Mouse (Mus musculus): ENCODE data around the gene Ccdc167. TPM values are rescaled to one million over a fixed set of nuclear protein-coding genes. Genes with fewer than 3 reads are reported as not detected.

The Ccdc167 gene
- polyA plus RNA-seq (2011; ENCODE audit: insufficient read depth, insufficient read length, low replicate concordance, missing spikeins) = 24.2 and 28.3 TPM in 2 replicates

DNA sequence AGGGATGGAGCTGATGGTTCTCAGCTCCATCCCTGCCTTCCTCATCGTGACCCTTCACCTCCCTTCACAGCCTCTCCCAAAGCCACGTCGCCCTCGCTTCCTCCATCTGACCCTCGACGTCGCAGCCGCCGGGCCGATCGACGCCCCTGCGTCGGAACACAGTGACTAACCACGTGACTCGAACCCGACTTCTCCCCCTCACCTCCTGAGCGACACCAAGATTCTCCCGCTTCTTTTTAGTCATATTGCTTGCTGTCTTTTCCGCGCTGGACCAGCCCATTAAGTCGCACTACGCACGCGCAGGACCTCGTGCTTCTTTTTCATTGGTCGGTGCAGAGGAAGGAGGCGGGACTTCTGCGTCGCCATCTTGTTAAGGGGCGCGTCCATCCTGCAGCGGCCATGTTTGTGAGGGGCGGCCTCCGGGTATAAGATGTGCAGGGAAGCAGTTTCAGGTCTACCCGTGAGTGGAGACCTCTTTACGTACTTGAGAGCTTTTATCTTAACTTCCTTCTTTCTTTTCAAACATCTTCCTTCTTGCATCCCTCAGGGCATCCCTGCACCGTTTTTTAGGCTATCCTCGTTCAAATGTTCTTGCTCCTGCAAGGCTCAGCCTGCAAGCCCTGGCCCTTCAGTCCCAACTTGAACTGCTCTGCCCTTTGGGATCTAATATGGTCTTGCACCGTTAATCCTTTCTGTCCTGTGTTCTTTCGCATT is at the start of gene Ccdc167:
Gene Ccdc167, minus strand, starts transcription at position 313 of the 714 bp plus-strand sequence.
- Histone ChIP-seq H3K27ac (ENCODE audit: control insufficient read depth, insufficient read depth, low read depth, low read length, poor library complexity) (peak within 1 kb of the TSS; percentile 40; the same call in 1 of the 2 replicates), H3K4me3 (replicated peaks; ENCODE audit: control insufficient read depth, low read depth, low read length) (peak within 1 kb of the TSS; percentile 97), H3K4me1 (ENCODE audit: control insufficient read depth, insufficient read depth, low read length) (peaks cover 6% of the 10 kb centered on the region)
- WGBS = 5% methylated on average over 41 of the region's 41 CpGs
- no peak for TF ChIP-seq POLR2A (IDR thresholded peaks at IDR 0.05; ENCODE audit: borderline replicate concordance, control insufficient read depth, low read depth, low read length)
- no peak for TF ChIP-seq CTCF (IDR thresholded peaks at IDR 0.05; ENCODE audit: control insufficient read depth, insufficient read depth, low read length)

DNA sequence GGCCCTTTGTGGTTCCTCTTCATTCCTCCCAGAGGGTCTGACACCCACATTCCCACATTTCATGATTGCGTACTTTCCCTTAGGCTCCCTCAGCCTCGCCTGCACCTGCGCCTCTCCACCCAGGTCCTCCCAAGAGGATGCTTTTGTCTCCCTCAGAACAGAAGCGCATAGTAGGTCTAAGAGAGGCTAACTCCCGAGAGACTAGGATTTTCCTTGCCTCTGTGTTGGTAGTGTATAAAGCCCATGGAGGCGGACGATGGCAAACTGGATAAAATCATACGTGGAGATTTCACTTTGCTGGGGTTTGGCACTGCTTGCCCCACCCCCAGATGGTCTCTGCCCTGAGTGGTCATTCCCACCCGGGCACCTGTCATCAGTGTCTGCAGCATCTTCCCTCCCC is 48.5 kb upstream of the Ccdc167 start:
- 79% methylated on average over 9 of the region's 9 CpGs for WGBS
- TF ChIP-seq CTCF (IDR thresholded peaks at IDR 0.05; ENCODE audit: control insufficient read depth, insufficient read depth, low read length) (no peak), POLR2A (IDR thresholded peaks at IDR 0.05; ENCODE audit: borderline replicate concordance, control insufficient read depth, low read depth, low read length) (no peak)
- no peaks in the 10 kb centered on the region; the same call in 1 of the 2 replicates for H3K4me1 ChIP-seq (ENCODE audit: control insufficient read depth, insufficient read depth, low read length)
- H3K27ac ChIP-seq (ENCODE audit: control insufficient read depth, insufficient read depth, low read depth, low read length, poor library complexity) = no peak overlapping the region
- no peak overlapping the region for H3K4me3 ChIP-seq (replicated peaks; ENCODE audit: control insufficient read depth, low read depth, low read length)

DNA sequence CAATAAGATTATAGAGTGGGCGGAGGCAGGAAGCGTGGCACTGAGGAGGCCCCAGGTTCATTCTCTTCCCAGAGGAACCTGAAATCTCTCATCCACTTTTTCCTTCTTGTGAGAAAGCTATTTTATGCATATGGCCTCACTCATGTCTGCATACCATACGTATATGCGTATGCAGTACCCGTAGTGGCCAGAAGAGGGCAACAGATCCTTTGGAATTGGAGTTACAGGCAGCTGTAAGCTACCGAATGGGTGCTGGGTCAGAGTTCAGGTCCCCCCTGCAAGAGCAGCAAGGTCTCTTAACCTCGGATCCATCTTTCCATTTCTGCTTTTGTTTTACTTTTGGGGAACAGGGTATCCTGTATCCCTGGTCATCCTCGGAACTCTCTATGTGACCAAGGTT is 45.7 kb upstream of the Ccdc167 start:
- 65% methylated on average over 8 of the region's 8 CpGs for WGBS
- H3K4me1 ChIP-seq (ENCODE audit: control insufficient read depth, insufficient read depth, low read length) = no peaks in the 10 kb centered on the region
- H3K4me3 ChIP-seq (replicated peaks; ENCODE audit: control insufficient read depth, low read depth, low read length) = no peak overlapping the region
- H3K27ac ChIP-seq (ENCODE audit: control insufficient read depth, insufficient read depth, low read depth, low read length, poor library complexity) = no peak overlapping the region
- TF ChIP-seq POLR2A (IDR thresholded peaks at IDR 0.05; ENCODE audit: borderline replicate concordance, control insufficient read depth, low read depth, low read length) = no peak
- TF ChIP-seq CTCF (IDR thresholded peaks at IDR 0.05; ENCODE audit: control insufficient read depth, insufficient read depth, low read length) = peak; percentile 46

DNA sequence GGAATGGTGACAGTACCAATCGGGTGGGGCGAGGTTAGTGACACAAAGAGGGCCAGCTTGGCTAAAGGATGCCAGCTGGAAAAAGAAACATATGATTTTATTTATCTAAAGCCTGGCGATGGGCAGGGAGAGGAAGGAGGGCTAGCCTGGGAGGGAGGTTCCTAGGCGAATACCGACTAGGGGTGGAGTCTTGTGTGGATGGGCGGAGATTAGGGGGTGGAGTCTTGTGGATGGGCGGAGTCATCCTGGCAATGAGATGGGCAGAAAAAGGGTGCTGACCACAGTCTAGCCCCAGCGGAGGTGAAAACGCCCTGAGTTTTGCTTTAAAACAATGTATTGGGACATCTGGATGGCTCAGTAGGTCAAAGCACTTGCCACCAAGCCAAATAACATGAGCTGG is 45.1 kb upstream of the Ccdc167 start:
- WGBS = 75% methylated on average over 9 of the region's 9 CpGs
- TF ChIP-seq POLR2A (IDR thresholded peaks at IDR 0.05; ENCODE audit: borderline replicate concordance, control insufficient read depth, low read depth, low read length) = no peak
- no peak for TF ChIP-seq CTCF (IDR thresholded peaks at IDR 0.05; ENCODE audit: control insufficient read depth, insufficient read depth, low read length)
- no peak overlapping the region for H3K27ac ChIP-seq (ENCODE audit: control insufficient read depth, insufficient read depth, low read depth, low read length, poor library complexity)
- no peaks in the 10 kb centered on the region for H3K4me1 ChIP-seq (ENCODE audit: control insufficient read depth, insufficient read depth, low read length)
- H3K4me3 ChIP-seq (replicated peaks; ENCODE audit: control insufficient read depth, low read depth, low read length) = no peak overlapping the region

DNA sequence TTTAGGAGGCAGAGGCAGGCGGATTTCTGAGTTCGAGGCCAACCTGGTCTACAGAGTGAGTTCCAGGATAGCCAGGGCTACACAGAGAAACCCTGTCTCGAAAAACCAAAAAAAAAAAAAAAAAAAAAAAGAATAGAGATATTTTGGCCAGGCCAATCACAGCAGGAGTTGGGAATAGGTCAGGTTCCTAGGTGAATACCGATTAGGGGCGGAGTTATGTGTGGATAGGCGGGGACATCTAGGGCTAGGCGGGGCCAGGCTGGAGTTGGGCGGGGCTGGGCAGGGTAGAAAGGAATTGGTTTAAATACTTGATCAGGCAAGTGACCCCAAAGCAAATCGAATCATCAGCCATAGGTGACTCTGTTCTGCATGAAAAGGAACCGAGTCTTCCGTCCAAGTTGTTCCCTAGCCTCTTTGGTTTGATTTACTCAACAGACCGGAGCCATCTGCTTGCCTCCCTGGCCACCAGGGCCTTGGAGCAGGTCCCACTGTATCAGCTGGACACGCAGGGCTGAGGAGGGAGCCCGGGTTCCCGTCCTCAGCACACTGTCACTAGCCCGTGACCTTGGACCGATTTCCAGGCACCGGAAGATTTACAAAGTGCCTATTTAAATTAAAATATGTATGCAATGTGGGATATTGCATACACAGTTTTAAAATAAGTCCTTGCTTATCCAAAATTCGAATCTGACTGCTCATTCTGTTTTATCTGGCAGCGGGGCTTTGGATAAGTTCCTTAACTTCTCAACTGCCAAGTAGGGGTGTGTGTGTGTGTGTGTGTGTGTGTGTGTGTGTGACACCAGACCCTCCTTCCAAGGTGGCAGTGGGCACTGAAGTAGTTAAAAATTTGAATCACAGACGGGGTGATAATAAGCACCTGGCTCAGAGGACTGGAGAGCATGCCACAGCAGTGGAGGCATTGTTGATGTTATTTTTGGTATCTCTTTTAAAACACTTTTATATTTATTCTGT is 43.8 kb upstream of the Ccdc167 start:
- Histone ChIP-seq H3K4me3 (replicated peaks; ENCODE audit: control insufficient read depth, low read depth, low read length) (no peak overlapping the region), H3K27ac (ENCODE audit: control insufficient read depth, insufficient read depth, low read depth, low read length, poor library complexity) (no peak overlapping the region), H3K4me1 (ENCODE audit: control insufficient read depth, insufficient read depth, low read length) (no peaks in the 10 kb centered on the region)
- TF ChIP-seq POLR2A (IDR thresholded peaks at IDR 0.05; ENCODE audit: borderline replicate concordance, control insufficient read depth, low read depth, low read length) (no peak), CTCF (IDR thresholded peaks at IDR 0.05; ENCODE audit: control insufficient read depth, insufficient read depth, low read length) (no peak)
- WGBS = 77% methylated on average over 21 of the region's 21 CpGs

DNA sequence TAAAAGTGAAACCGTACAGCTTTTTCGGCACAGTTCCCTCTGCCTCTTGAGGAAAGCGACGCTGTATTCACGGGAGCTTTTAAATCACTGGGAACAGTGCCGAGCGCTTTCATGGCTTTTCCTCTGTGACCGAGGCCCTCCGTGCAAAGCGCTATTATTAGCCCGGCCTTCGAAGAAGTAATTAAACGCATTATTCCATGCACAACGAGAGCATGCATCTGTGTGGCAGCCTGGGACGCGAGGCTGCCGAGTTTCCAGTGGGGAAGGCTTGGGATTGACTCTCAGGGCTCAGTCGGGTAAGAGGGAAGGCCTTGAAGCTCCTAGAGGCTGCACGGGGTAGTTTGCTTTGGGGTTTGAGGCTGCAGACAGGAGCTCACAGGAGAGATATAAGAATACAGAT is 43.1 kb upstream of the Ccdc167 start:
- no peaks in the 10 kb centered on the region for H3K4me1 ChIP-seq (ENCODE audit: control insufficient read depth, insufficient read depth, low read length)
- H3K27ac ChIP-seq (ENCODE audit: control insufficient read depth, insufficient read depth, low read depth, low read length, poor library complexity) = no peak overlapping the region
- no peak overlapping the region for H3K4me3 ChIP-seq (replicated peaks; ENCODE audit: control insufficient read depth, low read depth, low read length)
- 89% methylated on average over 19 of the region's 19 CpGs for WGBS
- TF ChIP-seq CTCF (IDR thresholded peaks at IDR 0.05; ENCODE audit: control insufficient read depth, insufficient read depth, low read length) (no peak), POLR2A (IDR thresholded peaks at IDR 0.05; ENCODE audit: borderline replicate concordance, control insufficient read depth, low read depth, low read length) (no peak)

DNA sequence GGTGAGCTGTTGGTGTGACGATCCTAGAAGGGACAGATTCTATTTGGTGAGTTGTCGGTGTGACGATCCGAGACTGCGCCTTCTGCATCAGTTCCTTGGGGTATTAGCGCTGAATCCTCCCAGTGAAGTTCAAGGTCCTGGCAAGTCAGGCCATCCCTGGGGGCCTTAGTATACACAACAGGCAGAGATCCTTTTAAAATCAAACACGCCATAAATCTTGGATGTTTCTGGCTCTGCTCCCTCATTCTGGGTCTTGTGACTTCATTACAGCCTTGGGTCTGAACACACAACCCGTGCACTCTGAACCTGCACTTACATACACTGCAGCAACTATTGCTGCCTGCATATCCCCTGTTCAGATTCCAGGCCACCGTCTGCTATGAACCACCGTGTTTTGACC is 39.5 kb upstream of the Ccdc167 start:
- Histone ChIP-seq H3K27ac (ENCODE audit: control insufficient read depth, insufficient read depth, low read depth, low read length, poor library complexity) (no peak overlapping the region), H3K4me1 (ENCODE audit: control insufficient read depth, insufficient read depth, low read length) (no peaks in the 10 kb centered on the region), H3K4me3 (replicated peaks; ENCODE audit: control insufficient read depth, low read depth, low read length) (no peak overlapping the region)
- WGBS = 89% methylated on average over 10 of the region's 10 CpGs
- no peak for TF ChIP-seq CTCF (IDR thresholded peaks at IDR 0.05; ENCODE audit: control insufficient read depth, insufficient read depth, low read length)
- TF ChIP-seq POLR2A (IDR thresholded peaks at IDR 0.05; ENCODE audit: borderline replicate concordance, control insufficient read depth, low read depth, low read length) = no peak

DNA sequence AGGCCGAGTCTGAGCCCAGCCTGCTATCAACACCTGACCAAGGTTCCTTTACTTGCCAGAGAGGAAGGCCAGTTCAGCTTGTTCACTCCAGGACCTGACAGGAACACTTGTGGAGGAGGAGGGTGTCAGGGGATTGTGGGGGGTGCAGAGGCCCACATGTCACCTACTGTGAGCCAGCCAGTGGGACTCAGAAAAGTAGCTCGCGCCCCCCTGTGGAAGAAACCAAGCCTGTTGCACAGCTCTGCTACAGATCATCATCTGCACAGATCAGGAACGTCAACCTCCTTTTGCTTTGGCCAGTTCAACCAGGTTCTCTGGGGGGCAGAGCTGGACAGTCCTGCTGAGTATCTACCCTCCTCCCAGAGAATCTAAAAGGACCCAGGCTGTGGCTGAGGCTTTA is 37.7 kb upstream of the Ccdc167 start:
- H3K4me1 ChIP-seq (ENCODE audit: control insufficient read depth, insufficient read depth, low read length) = no peaks in the 10 kb centered on the region
- no peak overlapping the region for H3K27ac ChIP-seq (ENCODE audit: control insufficient read depth, insufficient read depth, low read depth, low read length, poor library complexity)
- 82% methylated on average over 4 of the region's 4 CpGs for WGBS
- no peak overlapping the region for H3K4me3 ChIP-seq (replicated peaks; ENCODE audit: control insufficient read depth, low read depth, low read length)
- TF ChIP-seq POLR2A (IDR thresholded peaks at IDR 0.05; ENCODE audit: borderline replicate concordance, control insufficient read depth, low read depth, low read length) = no peak
- no peak; the same call in 1 of the 2 replicates for TF ChIP-seq CTCF (IDR thresholded peaks at IDR 0.05; ENCODE audit: control insufficient read depth, insufficient read depth, low read length)

All from bone marrow, adult 2 months (tissue).